Comparison of ENCODE assay signal across 8 mouse cellular contexts in the genomic region with DNA sequence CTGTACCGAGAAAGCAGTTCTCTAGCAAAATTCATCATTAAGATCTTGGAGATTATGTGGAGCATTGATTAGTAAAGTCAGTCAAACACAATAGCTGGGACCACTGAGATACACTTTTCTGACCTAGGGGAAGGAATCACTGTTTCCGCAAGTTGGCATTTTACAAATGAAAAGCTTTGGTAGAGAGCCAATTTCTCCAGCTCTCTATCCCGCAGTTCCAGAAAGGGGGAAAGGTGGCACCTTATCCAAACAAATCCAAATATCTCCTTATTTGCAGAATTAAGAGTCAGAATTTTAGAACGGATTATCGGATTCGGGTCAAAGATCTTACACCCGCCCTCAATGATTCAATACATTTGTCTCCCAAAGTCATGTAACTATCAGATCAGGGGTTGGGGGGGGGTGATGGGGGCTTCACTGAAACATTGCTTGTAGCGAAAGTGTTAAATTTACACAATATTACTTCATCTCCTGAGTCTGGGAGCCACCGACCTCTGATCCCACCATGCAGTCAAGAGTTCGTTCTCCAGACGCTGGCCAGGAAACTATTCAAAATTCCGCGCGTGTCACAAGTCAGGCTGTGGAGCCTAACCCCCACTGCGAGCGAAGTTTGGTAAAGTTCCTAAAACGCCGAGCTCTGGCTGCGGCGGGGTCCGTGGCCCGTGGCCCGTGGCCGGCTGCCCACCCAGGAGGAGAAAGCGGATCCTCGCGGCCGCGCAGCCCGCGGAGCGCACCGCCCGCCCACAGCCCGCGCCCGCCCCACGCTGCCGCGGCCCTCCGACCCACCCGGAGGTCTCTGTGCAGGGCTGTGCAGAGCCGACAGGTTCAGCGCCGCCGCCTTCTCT. TPM values are rescaled to one million over a fixed set of nuclear protein-coding genes. Genes with fewer than 3 reads are reported as not detected.
DNase-seq lines count a peak whose midpoint lies in the region; ATAC-seq lines count a peak whose summit lies in the region.

No protein-coding gene starts in this region.

- no peaks in the 10 kb centered on the region for H3K27me3 ChIP-seq in kidney, embryonic 14.5 days (ENCODE audit: control insufficient read depth, insufficient read depth, low read length)
- H3K27me3 ChIP-seq in hindbrain, embryonic 15.5 days = peaks cover 13% of the 10 kb centered on the region
- H3K27me3 ChIP-seq in midbrain, embryonic 11.5 days (ENCODE audit: control insufficient read depth, insufficient read depth, low read length) = peaks cover 11% of the 10 kb centered on the region; the same call in 1 of the 2 replicates

- WGBS in kidney, embryonic 14.5 days = 5% methylated on average over 40 of the region's 46 CpGs
- WGBS in hindbrain, embryonic 15.5 days = 4% methylated on average over 46 of the region's 46 CpGs
- WGBS in midbrain, embryonic 11.5 days = 3% methylated on average over 46 of the region's 46 CpGs

- H3K9me3 ChIP-seq in kidney, embryonic 14.5 days (ENCODE audit: control insufficient read depth, low read length) = no peaks in the 10 kb centered on the region
- H3K9me3 ChIP-seq in hindbrain, embryonic 15.5 days = no peaks in the 10 kb centered on the region
- H3K9me3 ChIP-seq in midbrain, embryonic 11.5 days (ENCODE audit: control insufficient read depth, low read length) = no peaks in the 10 kb centered on the region

- H3K9ac ChIP-seq in kidney, embryonic 14.5 days (ENCODE audit: low read depth, low read length) = peak overlapping the region; percentile 85
- peak overlapping the region; percentile 61 for H3K9ac ChIP-seq in hindbrain, embryonic 15.5 days
- peak overlapping the region; percentile 71 for H3K9ac ChIP-seq in midbrain, embryonic 11.5 days (ENCODE audit: low read length)

- H3K4me2 ChIP-seq in kidney, embryonic 14.5 days (replicated peaks; ENCODE audit: low read depth, low read length) = peak overlapping the region; percentile 91
- peak overlapping the region; percentile 99 for H3K4me2 ChIP-seq in hindbrain, embryonic 15.5 days
- peak overlapping the region; percentile 92 for H3K4me2 ChIP-seq in midbrain, embryonic 11.5 days

- H3K4me1 ChIP-seq in kidney, embryonic 14.5 days (ENCODE audit: control insufficient read depth, insufficient read depth, low read length) = peaks cover 25% of the 10 kb centered on the region
- no peaks in the 10 kb centered on the region for H3K4me1 ChIP-seq in brown adipose tissue, adult 24 weeks (ENCODE audit: control insufficient read depth, insufficient read depth, insufficient read length, low read length)
- H3K4me1 ChIP-seq in hindbrain, embryonic 15.5 days (replicated peaks) = peaks cover 14% of the 10 kb centered on the region
- no peaks in the 10 kb centered on the region for H3K4me1 ChIP-seq in midbrain, embryonic 11.5 days (ENCODE audit: control insufficient read depth, insufficient read depth, low read length)

- peak; percentile 13; the same call in 1 of the 2 replicates for ATAC-seq in kidney, embryonic 14.5 days (ENCODE audit: low FRiP score, low TSS enrichment)
- ATAC-seq in hindbrain, embryonic 15.5 days (ENCODE audit: low FRiP score, low read depth) = peak; percentile 56
- ATAC-seq in midbrain, embryonic 11.5 days (ENCODE audit: low FRiP score) = no peak

- H3K4me3 ChIP-seq in kidney, embryonic 14.5 days (ENCODE audit: low read length) = peak overlapping the region; percentile 84
- H3K4me3 ChIP-seq in brown adipose tissue, adult 24 weeks (ENCODE audit: insufficient read depth, low read depth, low read length) = peak overlapping the region; percentile 93
- peak overlapping the region; percentile 61 for H3K4me3 ChIP-seq in hindbrain, embryonic 15.5 days
- H3K4me3 ChIP-seq in midbrain, embryonic 11.5 days (ENCODE audit: low read depth, low read length) = peak overlapping the region; percentile 64

- DNase-seq in kidney, postnatal 10 days = no peak
- peak; percentile 94 for DNase-seq in midbrain, embryonic 11.5 days (ENCODE audit: low spot score, missing footprints)
- DNase-seq in frontal cortex, postnatal 25 days (ENCODE audit: low spot score in 2 of 2) = no peak
- no peak for DNase-seq in adrenal gland, postnatal 36 days
- DNase-seq in thymus, postnatal 36 days = no peak

- H3K27ac ChIP-seq in kidney, embryonic 14.5 days (ENCODE audit: low read depth, low read length) = peak overlapping the region; percentile 85
- H3K27ac ChIP-seq in brown adipose tissue, adult 24 weeks (replicated peaks; ENCODE audit: low read depth, low read length) = no peak overlapping the region
- H3K27ac ChIP-seq in hindbrain, embryonic 15.5 days (replicated peaks) = no peak overlapping the region
- no peak overlapping the region for H3K27ac ChIP-seq in midbrain, embryonic 11.5 days (ENCODE audit: low read depth, low read length)

- H3K36me3 ChIP-seq in kidney, embryonic 14.5 days (ENCODE audit: control insufficient read depth, insufficient read depth, low read length) = no peaks in the 10 kb centered on the region
- no peaks in the 10 kb centered on the region for H3K36me3 ChIP-seq in hindbrain, embryonic 15.5 days
- H3K36me3 ChIP-seq in midbrain, embryonic 11.5 days (ENCODE audit: control insufficient read depth, insufficient read depth, low read length) = no peaks in the 10 kb centered on the region

RNA-seq across cellular contexts. Expression of a gene that starts 0.6 kb away (rescaled TPM):
- 18.5 and 20.7 TPM in 2 replicates for polyA plus RNA-seq in kidney, embryonic 14.5 days (2014; fragmentation: Nextera tagmentation; extraction: Ambion mirVana)
- polyA plus RNA-seq in brown adipose tissue, adult 24 weeks (2012; ENCODE audit: insufficient read depth, insufficient read length, missing spikeins) = not detected in 2 replicates
- polyA plus RNA-seq in hindbrain, embryonic 15.5 days (2015; fragmentation: Nextera tagmentation; extraction: Ambion mirVana) = 1.2 and 1.6 TPM in 2 replicates
- 4.0 and 5.5 TPM in 2 replicates for polyA plus RNA-seq in midbrain, embryonic 11.5 days (2014; fragmentation: Nextera tagmentation; extraction: Ambion mirVana)
- 1 to 10 TPM; 1.7 to 2.1 TPM for total RNA-seq in adrenal gland, postnatal 36 days (2021)

RNA-seq across cellular contexts. Expression of a gene that starts 25.9 kb away (rescaled TPM):
- polyA plus RNA-seq in kidney, embryonic 14.5 days (2014; fragmentation: Nextera tagmentation; extraction: Ambion mirVana) = not detected in 2 replicates
- polyA plus RNA-seq in brown adipose tissue, adult 24 weeks (2012; ENCODE audit: insufficient read depth, insufficient read length, missing spikeins) = not detected in 2 replicates
- polyA plus RNA-seq in hindbrain, embryonic 15.5 days (2015; fragmentation: Nextera tagmentation; extraction: Ambion mirVana) = 0.13 TPM in 1 of 2 replicates, not detected in the other
- not detected in 2 replicates for polyA plus RNA-seq in midbrain, embryonic 11.5 days (2014; fragmentation: Nextera tagmentation; extraction: Ambion mirVana)
- not detected for total RNA-seq in adrenal gland, postnatal 36 days (2021)

RNA-seq across cellular contexts. Expression of a gene that starts 30.1 kb away (rescaled TPM):
- polyA plus RNA-seq in kidney, embryonic 14.5 days (2014; fragmentation: Nextera tagmentation; extraction: Ambion mirVana) = 57.0 and 59.1 TPM in 2 replicates
- polyA plus RNA-seq in brown adipose tissue, adult 24 weeks (2012; ENCODE audit: insufficient read depth, insufficient read length, missing spikeins) = 5.4 and 6.0 TPM in 2 replicates
- 59.3 and 61.5 TPM in 2 replicates for polyA plus RNA-seq in hindbrain, embryonic 15.5 days (2015; fragmentation: Nextera tagmentation; extraction: Ambion mirVana)
- polyA plus RNA-seq in midbrain, embryonic 11.5 days (2014; fragmentation: Nextera tagmentation; extraction: Ambion mirVana) = 58.4 and 72.3 TPM in 2 replicates
- 10 to 100 TPM; 12.0 to 12.2 TPM for total RNA-seq in adrenal gland, postnatal 36 days (2021)
